Mouse (Mus musculus) gastrocnemius, postnatal 4 days (tissue): ENCODE results near the gene Kcna1. TPM values are rescaled to one million over a fixed set of nuclear protein-coding genes. Genes with fewer than 3 reads are reported as not detected.

Source experiments
- DNase-seq, 2 experiments: peaks; one replicate each; pipeline ENCODE4 v3.0.0; 2021 to 2022; ENCODE audit warnings: low spot score in 2 of 2, mixed read lengths in 2 of 2
- long read RNA-seq, 2 experiments: library from polyadenylated mRNA; stranded (forward); transcript quantifications; one replicate each; pipeline ENCODE4 v2.0.0; 2021
- total RNA-seq, 2 experiments: library from RNA; stranded (reverse); gene quantifications; 2 replicates each; pipeline ENCODE4 v1.2.3; 2021

The Kcna1 gene
- total RNA-seq = 1 to 10 TPM; 5.7 to 7.0 TPM
- long read RNA-seq, experiment 1, full-length matches to known transcripts = 4 of 4 reads
- long read RNA-seq, experiment 1, partial matches to known transcripts = 0 of 4 reads
- long read RNA-seq, experiment 1, other reads (novel, unspliced or antisense) = 0 of 4 reads
- long read RNA-seq, experiment 2, full-length matches to known transcripts = 2 of 2 reads
- long read RNA-seq, experiment 2, partial matches to known transcripts = 0 of 2 reads
- long read RNA-seq, experiment 2, other reads (novel, unspliced or antisense) = 0 of 2 reads

- DNase-seq = no peak
Measured at GRCm38 (mm10) chr6:126646381-126646780, at the start of gene Kcna1. TSS of gene Kcna1 (minus strand) at chr6:126646384.

- no peak for DNase-seq
Measured at GRCm38 (mm10) chr6:126687120-126687519, 40.9 kb upstream of the Kcna1 start.

- no peak for DNase-seq
Measured at GRCm38 (mm10) chr6:126685135-126685534, 39.0 kb upstream of the Kcna1 start.

- DNase-seq = no peak
Measured at GRCm38 (mm10) chr6:126678961-126679360, 32.8 kb upstream of the Kcna1 start.

- DNase-seq = no peak
Measured at GRCm38 (mm10) chr6:126667001-126667400, 20.8 kb upstream of the Kcna1 start.

GRCm38 (mm10) chr6:126666091-126666490 is 19.9 kb upstream of the Kcna1 start:
- no peak for DNase-seq

DNA sequence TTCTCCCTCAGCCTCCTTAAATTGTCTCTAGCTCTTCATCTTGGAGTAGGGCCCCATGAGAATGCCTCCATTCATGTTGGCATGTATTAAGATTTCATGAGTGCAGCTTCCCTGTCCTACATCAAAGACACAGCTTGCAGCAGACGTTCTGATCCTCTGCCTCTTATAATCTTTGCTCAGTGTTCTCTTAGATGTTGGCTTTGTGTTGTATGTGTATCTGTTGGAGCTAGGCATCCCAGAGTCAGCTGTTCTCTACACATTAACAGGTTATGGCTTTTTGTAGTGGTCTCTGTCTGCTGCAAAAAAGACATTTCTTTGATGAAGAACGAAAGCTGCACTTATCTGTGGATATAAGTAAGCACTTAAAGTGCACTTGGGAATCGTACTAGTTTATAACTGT is 18.4 kb upstream of the Kcna1 start:
- DNase-seq = no peak

DNA sequence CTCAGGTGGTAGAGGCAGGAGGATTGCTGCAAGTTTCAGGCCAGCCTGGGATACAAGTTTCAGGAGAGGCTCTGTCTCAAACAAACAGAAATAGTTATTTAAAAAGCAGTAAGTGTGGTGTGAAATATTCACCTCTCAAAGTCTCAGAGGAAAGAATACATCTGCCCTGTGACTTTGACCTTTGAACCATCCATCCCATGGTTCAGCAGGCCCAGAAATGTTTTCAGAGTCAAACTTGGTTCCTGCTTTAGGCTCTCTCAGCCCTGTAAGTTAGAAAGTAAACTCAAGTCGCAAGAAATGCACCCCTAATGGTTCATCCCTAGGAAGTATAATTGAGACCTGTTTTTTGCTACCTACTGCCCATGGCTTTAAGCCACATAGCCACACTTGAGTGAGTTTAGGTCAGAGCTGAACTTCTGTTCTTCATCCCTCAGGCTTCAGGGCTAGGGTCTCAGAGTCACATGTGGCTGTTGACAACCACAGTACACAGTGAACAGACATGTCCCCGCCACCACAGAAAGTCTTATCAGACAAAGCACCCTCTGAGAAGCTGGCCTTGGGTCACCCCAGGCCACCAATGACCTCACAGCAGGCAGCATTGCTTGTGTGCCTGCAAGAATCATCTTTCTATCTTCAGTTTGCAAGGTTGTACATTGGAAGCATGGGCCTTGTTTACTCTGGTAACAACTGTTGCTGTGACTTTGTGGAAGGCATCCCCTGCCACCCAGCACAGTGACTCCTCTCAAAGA is 11.6 kb upstream of the Kcna1 start:
- DNase-seq = no peak

- no peak for DNase-seq
Measured at GRCm38 (mm10) chr6:126653561-126653960, 7.4 kb upstream of the Kcna1 start.

DNA sequence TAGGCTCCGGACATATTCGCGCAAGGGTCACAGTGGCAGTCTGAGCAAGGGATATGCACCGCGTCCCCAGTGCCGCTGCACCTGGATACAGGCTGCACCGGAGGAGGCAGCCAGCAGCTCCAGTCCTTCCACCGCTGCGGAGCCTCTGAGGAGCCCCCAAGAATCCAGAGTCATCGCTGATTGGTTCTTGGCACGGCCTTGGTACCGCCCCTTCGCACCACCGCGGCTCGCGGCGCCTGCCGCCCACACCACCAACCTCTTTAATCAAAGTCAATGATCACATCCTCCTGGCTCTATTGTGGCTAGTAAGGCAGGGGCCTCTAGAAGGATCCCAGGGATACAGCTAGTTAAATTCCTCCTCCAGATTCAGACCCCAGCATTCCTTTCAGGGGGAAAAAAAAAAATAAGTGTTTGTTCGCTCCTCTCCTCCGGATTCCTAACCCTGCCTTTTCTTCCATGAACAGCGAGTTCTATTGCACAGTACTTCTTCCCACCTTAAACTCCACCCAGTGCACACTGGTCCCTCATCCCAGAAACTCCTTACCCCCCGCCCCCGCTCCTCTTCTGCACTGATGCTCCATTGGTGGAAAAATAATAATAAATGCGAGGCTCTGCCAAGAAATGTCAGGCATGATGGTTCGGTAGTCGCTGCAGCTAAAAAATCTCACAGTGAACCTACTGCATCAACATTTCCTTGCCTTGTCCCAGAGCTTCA is 383 bp downstream of the Kcna1 start:
- DNase-seq = no peak

DNA sequence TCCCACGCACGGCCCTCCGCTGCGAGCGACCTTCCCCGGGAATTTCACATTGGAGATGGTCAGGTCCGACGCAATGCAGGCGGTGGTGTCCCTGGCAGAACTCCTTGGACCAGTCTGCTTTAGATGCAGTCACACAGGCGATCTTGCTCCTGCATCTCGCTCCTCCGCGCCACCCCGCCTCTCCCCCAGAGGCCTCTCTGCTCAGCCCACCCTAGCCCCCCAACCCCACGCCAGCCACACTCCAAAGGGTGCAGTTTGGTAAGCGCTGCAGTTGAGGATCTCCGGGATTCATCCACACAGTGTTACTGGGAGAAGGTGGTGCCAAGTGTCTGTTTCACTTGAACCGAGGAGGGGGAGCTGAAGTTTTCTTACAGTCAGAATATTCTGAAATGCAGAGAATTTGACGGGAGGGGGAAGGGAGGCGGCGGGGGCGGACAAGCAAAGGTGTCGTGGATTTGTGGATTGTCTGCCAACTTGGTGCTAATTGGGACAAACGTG is 1.1 kb downstream of the Kcna1 start:
- DNase-seq = no peak

DNA sequence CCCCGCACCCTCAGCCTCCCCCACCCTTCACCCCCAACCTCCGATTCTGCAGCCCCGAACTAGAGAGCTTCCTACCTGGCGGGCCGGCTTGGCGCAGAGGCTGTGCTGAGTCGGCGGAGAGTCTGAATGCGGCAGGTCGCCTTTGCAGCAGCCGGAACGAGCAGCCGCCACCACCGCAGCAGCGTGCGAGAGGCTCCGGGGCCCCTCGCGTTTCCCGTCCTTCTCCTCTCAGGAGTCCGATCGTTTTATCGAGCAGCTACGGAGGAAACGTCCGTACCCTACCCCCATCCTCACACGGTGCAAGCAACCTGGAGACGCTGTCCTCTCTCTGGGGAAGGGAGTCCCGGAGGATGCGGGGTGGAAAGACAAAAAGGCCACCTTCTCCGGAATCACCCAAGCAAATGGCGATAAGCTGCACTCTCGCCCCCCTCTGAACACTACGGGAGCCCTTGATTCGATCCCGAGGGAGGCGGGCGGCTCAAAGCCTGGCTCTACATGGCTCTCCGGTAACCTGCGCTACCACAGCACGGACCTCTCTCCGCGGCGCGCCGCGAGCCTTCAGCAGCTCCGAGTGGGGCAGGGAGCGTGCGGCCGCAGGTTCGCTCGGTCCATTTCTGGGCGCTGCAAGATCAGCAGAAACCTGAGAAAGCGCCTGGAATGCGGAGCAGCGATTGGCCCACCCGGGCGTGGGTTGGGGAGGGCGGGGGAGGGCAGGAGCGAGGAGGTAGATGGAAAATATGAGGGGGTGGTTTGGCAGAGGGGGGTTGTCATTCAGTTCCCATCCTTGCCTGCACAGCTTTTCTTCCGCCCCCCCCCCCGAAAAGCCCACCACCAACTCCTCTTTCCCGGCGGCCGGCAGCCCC is 1.8 kb downstream of the Kcna1 start:
- DNase-seq = peak; percentile 18 to 19

DNA sequence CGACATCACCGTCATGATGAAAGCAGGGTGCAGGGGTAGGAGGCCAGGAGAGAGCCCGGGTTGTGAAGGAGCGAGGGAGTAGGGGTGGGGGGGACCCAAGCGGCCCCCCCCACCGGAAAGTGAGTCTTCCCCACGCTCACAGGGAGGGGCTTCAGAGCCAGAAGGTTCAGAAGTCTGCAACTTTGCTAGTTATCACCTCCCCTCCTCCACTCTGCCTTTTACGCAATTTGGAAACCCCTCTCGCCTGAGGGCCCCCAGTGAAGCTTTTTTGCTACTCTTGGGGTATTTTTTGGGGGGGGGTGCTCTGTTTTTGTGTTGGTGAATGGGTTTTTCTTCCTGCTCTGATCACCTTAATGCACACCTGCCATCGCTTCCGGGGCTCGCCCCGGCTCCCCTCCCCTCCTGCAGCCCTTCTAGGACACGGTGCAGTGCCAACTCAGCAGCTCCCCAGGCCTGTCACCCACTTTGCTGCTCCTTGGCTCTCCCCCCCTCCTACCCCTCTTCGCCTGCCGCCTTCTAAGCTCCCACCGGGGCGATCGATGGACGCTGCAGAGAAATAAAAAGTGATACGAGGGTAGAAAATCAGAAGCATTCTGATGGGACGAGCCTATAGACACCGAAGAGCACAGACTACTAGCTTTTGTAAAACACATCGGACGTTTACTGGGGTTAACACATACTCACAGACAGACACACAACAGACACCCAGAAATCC is 2.7 kb downstream of the Kcna1 start:
- no peak for DNase-seq

GRCm38 (mm10) chr6:126642856-126643321 is 3.3 kb downstream of the Kcna1 start:
- peak in 1 of 2 experiments; percentile 31 for DNase-seq

DNA sequence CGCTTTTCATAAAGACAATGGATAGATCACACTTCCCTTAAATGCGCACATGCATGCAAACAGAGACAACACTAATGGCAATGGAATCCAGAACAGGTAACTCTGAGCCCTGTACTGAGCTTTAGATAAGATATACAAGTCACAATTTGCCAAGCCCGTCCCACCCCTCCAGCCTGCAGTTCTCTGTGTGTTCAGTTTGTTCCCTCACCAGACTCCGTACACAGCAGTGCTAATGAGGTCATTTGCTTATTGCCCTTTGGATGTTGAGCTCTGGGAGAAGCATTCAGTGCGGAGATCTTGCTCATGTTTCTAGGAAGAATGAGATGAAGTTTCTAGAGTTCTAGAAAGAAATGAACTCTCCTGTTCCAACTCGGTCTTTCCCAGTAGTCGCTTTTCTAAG is 17.7 kb downstream of the Kcna1 start:
- DNase-seq = no peak

GRCm38 (mm10) chr6:126618455-126618854 is 27.7 kb downstream of the Kcna1 start:
- no peak for DNase-seq

DNA sequence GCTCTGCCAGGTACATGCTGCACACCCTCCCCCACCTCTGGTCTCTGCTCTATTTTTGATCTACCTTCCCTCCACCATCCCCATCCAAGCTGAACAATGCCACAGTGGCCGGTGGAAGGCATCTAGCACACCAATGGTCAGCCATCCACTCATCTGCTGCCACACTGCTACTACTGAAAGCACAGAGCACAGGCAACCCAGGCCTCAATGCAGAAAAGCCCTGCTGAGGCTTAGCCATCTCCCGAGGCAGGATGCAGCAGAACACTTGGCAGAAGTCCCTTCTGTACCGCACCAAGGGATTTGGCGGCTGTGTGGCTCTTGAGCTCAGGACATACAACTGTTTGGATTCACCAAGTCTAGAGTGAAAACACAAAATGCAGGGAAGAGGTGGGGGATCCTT is 35.4 kb downstream of the Kcna1 start:
- DNase-seq = no peak

DNA sequence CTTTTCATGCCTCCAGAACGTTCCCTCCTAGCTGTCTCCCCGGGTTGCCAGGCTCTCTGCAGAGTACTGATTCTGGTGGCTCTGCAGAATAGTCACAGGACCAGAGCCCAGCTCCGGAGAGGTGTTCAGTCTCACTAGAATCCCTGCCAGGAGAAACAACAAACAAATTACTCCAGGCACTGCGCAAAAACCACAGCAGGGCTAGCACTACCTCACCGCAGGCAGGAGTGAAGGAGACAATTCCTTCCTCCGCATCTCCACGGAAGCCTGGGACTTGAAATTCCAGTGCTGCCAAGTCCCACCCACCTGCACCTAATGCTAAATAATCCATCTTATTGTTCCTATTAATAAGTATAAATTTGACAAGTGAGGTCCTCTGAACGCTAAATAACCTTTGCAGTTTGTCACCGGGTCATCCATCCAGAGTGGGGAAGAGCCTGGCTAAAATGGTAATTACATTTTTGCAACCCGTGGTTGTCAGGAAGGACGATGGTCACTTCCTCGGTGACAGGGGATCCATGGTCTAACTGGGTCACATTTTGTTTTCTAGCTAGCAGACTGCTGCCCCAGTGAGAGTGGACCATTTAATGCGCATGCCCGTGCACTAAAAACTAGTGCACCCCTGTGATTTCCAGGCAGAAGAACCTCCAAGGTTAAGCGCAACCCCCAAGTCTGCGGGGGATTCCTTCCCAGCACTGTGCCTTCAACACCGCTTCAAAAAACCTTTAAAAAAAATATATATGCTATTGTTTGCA is 36.8 kb downstream of the Kcna1 start:
- no peak for DNase-seq

- no peak for DNase-seq
Measured at GRCm38 (mm10) chr6:126601843-126602326, 44.3 kb downstream of the Kcna1 start.
